Comparison of ENCODE assay signal across 13 mouse cellular contexts in genomic region chr11:32302824-32303419, GRCm38 (mm10). TPM values are rescaled to one million over a fixed set of nuclear protein-coding genes. Genes with fewer than 3 reads are reported as not detected.
A peak's percentile ranks its signal among the peaks of the same experiment; 100 is the strongest.
DNase-seq lines count a peak whose midpoint lies in the region; ATAC-seq and TF ChIP-seq lines count a peak whose summit lies in the region.
"Had no signal": no experiment of that assay in that cellular context is flagged by ENCODE, and none has a peak within 500 bp of the region (broad histone marks: within the 10 kb centered on the region; RNA-seq: fewer than 3 reads in every experiment).

No protein-coding gene starts in this region.

- TF ChIP-seq CTCF in left cerebral cortex, adult 2 months (IDR thresholded peaks at IDR 0.05) = no peak

- no peaks in the 10 kb centered on the region for H3K9me3 ChIP-seq in heart, embryonic 12.5 days (replicated peaks)
- no peaks in the 10 kb centered on the region for H3K9me3 ChIP-seq in midbrain, embryonic 16.5 days (replicated peaks; ENCODE audit: control insufficient read depth, low read length, poor library complexity, severe bottlenecking)
- no peaks in the 10 kb centered on the region for H3K9me3 ChIP-seq in midbrain, embryonic 13.5 days
- H3K9me3 ChIP-seq: limb, embryonic 12.5 days had no signal

- no peaks in the 10 kb centered on the region for H3K36me3 ChIP-seq in heart, embryonic 12.5 days
- no peaks in the 10 kb centered on the region for H3K36me3 ChIP-seq in midbrain, embryonic 16.5 days (ENCODE audit: control insufficient read depth, insufficient read depth, low read length)
- no peaks in the 10 kb centered on the region for H3K36me3 ChIP-seq in midbrain, embryonic 13.5 days
- H3K36me3 ChIP-seq: limb, embryonic 12.5 days had no signal

- no peak overlapping the region for H3K4me3 ChIP-seq in heart, embryonic 12.5 days
- H3K4me3 ChIP-seq in midbrain, embryonic 16.5 days (ENCODE audit: low read depth, low read length) = no peak overlapping the region
- no peak overlapping the region for H3K4me3 ChIP-seq in midbrain, embryonic 13.5 days (replicated peaks)
- H3K4me3 ChIP-seq in left cerebral cortex, adult 2 months = no peak overlapping the region
- H3K4me3 ChIP-seq: limb, embryonic 12.5 days had no signal

- intact Hi-C loops in heart, postnatal 10 days (cut with DNase I) = loop anchor here (5.0 kb wide), 1 partner anchor 121 kb away; no protein-coding TSS in a partner anchor
- intact Hi-C loops in left cerebral cortex, adult 2 months (cut with DNase I) = loop anchor here (5.0 kb wide), 1 partner anchor 121 kb away; no protein-coding TSS in a partner anchor

- no peak overlapping the region for H3K27ac ChIP-seq in heart, embryonic 12.5 days (ENCODE audit: poor library complexity, severe bottlenecking)
- no peak overlapping the region; the same call in 1 of the 2 replicates for H3K27ac ChIP-seq in midbrain, embryonic 16.5 days (ENCODE audit: low read length)
- H3K27ac ChIP-seq in midbrain, embryonic 13.5 days = no peak overlapping the region
- H3K27ac ChIP-seq in left cerebral cortex, adult 2 months = peak overlapping the region; percentile 32; the same call in 1 of the 2 replicates
- H3K27ac ChIP-seq: limb, embryonic 12.5 days had no signal

- 34% methylated on average over 2 of the region's 2 CpGs for WGBS in heart, embryonic 12.5 days
- WGBS in midbrain, embryonic 16.5 days = 54% methylated on average over 2 of the region's 2 CpGs
- 61% methylated on average over 2 of the region's 2 CpGs for WGBS in midbrain, embryonic 13.5 days

- DNase-seq in heart, postnatal 10 days = peak; percentile 48 to 58
- peak; percentile 28 for DNase-seq in left cerebral cortex, adult 2 months (ENCODE audit: extremely low spot score in 1 of 2, low spot score in 2 of 2)
- peak; percentile 41 for DNase-seq in right cerebral cortex, postnatal 25 days
- no peak for DNase-seq in yolk sac, embryonic 10.5 days (ENCODE audit: low spot score)
- DNase-seq in kidney, postnatal 14 days = no peak
- DNase-seq: cerebellum, postnatal 25 days had no signal

- H3K9ac ChIP-seq in heart, embryonic 12.5 days = no peak overlapping the region
- no peak overlapping the region for H3K9ac ChIP-seq in midbrain, embryonic 16.5 days (ENCODE audit: low read depth, low read length)
- H3K9ac ChIP-seq in midbrain, embryonic 13.5 days (replicated peaks) = no peak overlapping the region
- H3K9ac ChIP-seq: limb, embryonic 12.5 days had no signal

- no peak overlapping the region for H3K4me2 ChIP-seq in heart, embryonic 12.5 days
- no peak overlapping the region for H3K4me2 ChIP-seq in midbrain, embryonic 16.5 days (ENCODE audit: low read length)
- H3K4me2 ChIP-seq in midbrain, embryonic 13.5 days (replicated peaks) = no peak overlapping the region
- H3K4me2 ChIP-seq: limb, embryonic 12.5 days had no signal

- ATAC-seq in heart, embryonic 12.5 days (ENCODE audit: insufficient number of reproducible peaks, low FRiP score) = no peak
- peak; percentile 80; the same call in 1 of the 2 replicates for ATAC-seq in midbrain, embryonic 16.5 days
- ATAC-seq in midbrain, embryonic 13.5 days = no peak
- ATAC-seq: intestine, postnatal 0 days had no signal

- H3K4me1 ChIP-seq in heart, embryonic 12.5 days (replicated peaks) = no peaks in the 10 kb centered on the region
- peaks cover 6% of the 10 kb centered on the region for H3K4me1 ChIP-seq in midbrain, embryonic 16.5 days (ENCODE audit: control insufficient read depth, insufficient read depth, low read length)
- no peaks in the 10 kb centered on the region for H3K4me1 ChIP-seq in midbrain, embryonic 13.5 days (replicated peaks)
- H3K4me1 ChIP-seq: limb, embryonic 12.5 days had no signal

- peaks cover 36% of the 10 kb centered on the region for H3K27me3 ChIP-seq in heart, embryonic 12.5 days (replicated peaks)
- no peaks in the 10 kb centered on the region for H3K27me3 ChIP-seq in midbrain, embryonic 16.5 days (ENCODE audit: control insufficient read depth, insufficient read depth, low read depth, low read length)
- peaks cover 13% of the 10 kb centered on the region for H3K27me3 ChIP-seq in midbrain, embryonic 13.5 days

RNA-seq across cellular contexts. Expression of gene Hbq1a, which starts 3.1 kb away (rescaled TPM):
- total RNA-seq in heart, postnatal 10 days (2021) = not detected
- 2.5 and 2.8 TPM in 2 replicates for polyA plus RNA-seq in heart, embryonic 12.5 days (2016; fragmentation: Nextera tagmentation; extraction: Ambion mirVana)
- polyA plus RNA-seq in midbrain, embryonic 16.5 days (2015; fragmentation: Nextera tagmentation; extraction: Ambion mirVana) = 1.7 and 2.0 TPM in 2 replicates
- 1.4 TPM in 1 of 2 replicates, not detected in the other for polyA plus RNA-seq in midbrain, embryonic 13.5 days (2015; fragmentation: Nextera tagmentation; extraction: Ambion mirVana)
- 1 to 10 TPM; 1.7 TPM for total RNA-seq in left cerebral cortex, adult 2 months (2021)
- total RNA-seq: granulocyte monocyte progenitor cell, adult 5-6 weeks; megakaryocyte progenitor cell, adult 5-6 weeks had no signal
- polyA plus RNA-seq: limb, embryonic 12.5 days had no signal

RNA-seq across cellular contexts. Expression of gene Hba-a2, which starts 6.6 kb away (rescaled TPM):
- 1,000 to 10,000 TPM; 3,875 to 8,514 TPM for total RNA-seq in heart, postnatal 10 days (2021)
- polyA plus RNA-seq in heart, embryonic 12.5 days (2016; fragmentation: Nextera tagmentation; extraction: Ambion mirVana) = 25,253 and 27,825 TPM in 2 replicates
- polyA plus RNA-seq in midbrain, embryonic 16.5 days (2015; fragmentation: Nextera tagmentation; extraction: Ambion mirVana) = 5,737 and 6,589 TPM in 2 replicates
- polyA plus RNA-seq in midbrain, embryonic 13.5 days (2015; fragmentation: Nextera tagmentation; extraction: Ambion mirVana) = 5,740 and 6,263 TPM in 2 replicates
- 100 to 1,000 TPM; 271 to 300 TPM for total RNA-seq in left cerebral cortex, adult 2 months (2021)

RNA-seq across cellular contexts. Expression of gene Hbq1b, which starts 16.2 kb away (rescaled TPM):
- total RNA-seq in heart, postnatal 10 days (2021) = 1 to 10 TPM in 1 of 2 experiments, not detected in 1; 1.0 TPM
- 15.7 and 18.1 TPM in 2 replicates for polyA plus RNA-seq in heart, embryonic 12.5 days (2016; fragmentation: Nextera tagmentation; extraction: Ambion mirVana)
- polyA plus RNA-seq in midbrain, embryonic 16.5 days (2015; fragmentation: Nextera tagmentation; extraction: Ambion mirVana) = 1.1 and 1.5 TPM in 2 replicates
- 1.2 and 1.4 TPM in 2 replicates for polyA plus RNA-seq in midbrain, embryonic 13.5 days (2015; fragmentation: Nextera tagmentation; extraction: Ambion mirVana)
- total RNA-seq in left cerebral cortex, adult 2 months (2021) = not detected
- total RNA-seq: granulocyte monocyte progenitor cell, adult 5-6 weeks; megakaryocyte progenitor cell, adult 5-6 weeks had no signal
- polyA plus RNA-seq: intestine, postnatal 0 days had no signal

RNA-seq across cellular contexts. Expression of gene Hba-a1, which starts 19.6 kb away (rescaled TPM):
- total RNA-seq in heart, postnatal 10 days (2021) = 1,000 to 10,000 TPM; 4,155 to 9,193 TPM
- 11,592 and 12,808 TPM in 2 replicates for polyA plus RNA-seq in heart, embryonic 12.5 days (2016; fragmentation: Nextera tagmentation; extraction: Ambion mirVana)
- polyA plus RNA-seq in midbrain, embryonic 16.5 days (2015; fragmentation: Nextera tagmentation; extraction: Ambion mirVana) = 2,278 and 2,570 TPM in 2 replicates
- polyA plus RNA-seq in midbrain, embryonic 13.5 days (2015; fragmentation: Nextera tagmentation; extraction: Ambion mirVana) = 2,311 and 2,595 TPM in 2 replicates
- 100 to 1,000 TPM; 247 to 343 TPM for total RNA-seq in left cerebral cortex, adult 2 months (2021)

RNA-seq across cellular contexts. Expression of gene Hba-x, which starts 26.7 kb away (rescaled TPM):
- not detected for total RNA-seq in heart, postnatal 10 days (2021)
- polyA plus RNA-seq in heart, embryonic 12.5 days (2016; fragmentation: Nextera tagmentation; extraction: Ambion mirVana) = 5,912 and 6,218 TPM in 2 replicates
- 3.2 and 11.6 TPM in 2 replicates for polyA plus RNA-seq in midbrain, embryonic 16.5 days (2015; fragmentation: Nextera tagmentation; extraction: Ambion mirVana)
- polyA plus RNA-seq in midbrain, embryonic 13.5 days (2015; fragmentation: Nextera tagmentation; extraction: Ambion mirVana) = 354 and 365 TPM in 2 replicates
- not detected for total RNA-seq in left cerebral cortex, adult 2 months (2021)
- total RNA-seq: granulocyte monocyte progenitor cell, adult 5-6 weeks; megakaryocyte progenitor cell, adult 5-6 weeks had no signal

Comparison
In these comparisons a context has a peak if more than half of its experiments do, and no peak if none do; other contexts are left out.
1. DNase-seq: peak in heart, postnatal 10 days (2 of 2), left cerebral cortex, adult 2 months (2 of 2) and right cerebral cortex, postnatal 25 days (single experiment); none in yolk sac, embryonic 10.5 days (single experiment) and kidney, postnatal 14 days (single experiment).